Mouse (Mus musculus): ENCODE data around the gene Rasl11a.

DNA sequence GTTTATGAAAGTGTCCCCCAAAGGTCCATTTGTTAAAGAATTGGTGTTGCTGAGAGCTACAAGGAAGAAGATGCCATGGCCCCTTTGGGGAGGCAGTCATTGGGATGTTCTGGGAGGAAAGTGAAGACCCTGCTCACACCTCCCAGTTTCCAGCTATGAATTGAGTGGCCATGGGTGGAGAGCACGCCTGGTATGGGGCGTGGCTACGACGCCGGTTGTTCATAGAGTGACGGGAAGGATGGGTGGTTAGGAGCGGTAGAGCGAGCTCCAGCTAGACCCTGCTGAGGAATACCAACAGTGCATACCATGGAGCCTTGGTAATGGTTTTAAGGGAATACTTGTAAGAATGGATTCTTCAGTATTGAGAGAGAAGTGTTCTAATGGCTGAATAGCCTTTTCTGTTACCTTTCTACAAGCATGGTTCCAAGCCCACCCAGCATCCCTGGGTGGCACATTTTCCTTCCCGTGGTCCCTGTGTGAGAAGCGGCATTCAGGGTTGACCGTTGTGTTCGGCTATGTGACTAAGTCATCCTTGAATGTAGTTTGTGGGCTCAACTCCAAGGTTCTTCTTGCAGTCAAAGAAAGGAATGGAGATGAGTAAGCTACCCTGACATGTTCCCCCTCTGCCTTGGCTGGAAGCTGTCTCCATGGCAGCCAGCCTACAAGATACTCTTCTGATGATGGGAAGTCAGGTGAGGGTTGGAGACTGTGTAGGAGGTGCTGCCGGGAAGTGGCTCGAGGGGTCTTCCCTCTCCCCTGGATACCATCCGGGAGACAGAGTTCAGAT, 38.8 kb downstream of the Rasl11a start:
- TF ChIP-seq EP300 (IDR thresholded peaks at IDR 0.05; ENCODE audit: low read depth) (no peak), CTCF (IDR thresholded peaks at IDR 0.05; ENCODE audit: low read depth) (no peak)

All from liver, postnatal 0 days (tissue).